Mouse (Mus musculus): ENCODE results near the gene Gm14124. TPM values are rescaled to one million over a fixed set of nuclear protein-coding genes. Genes with fewer than 3 reads are reported as not detected.

The Gm14124 gene
- total and polyA plus RNA-seq, 3 experiments: 5.1 to 10.4 (median 6.5) TPM

DNA sequence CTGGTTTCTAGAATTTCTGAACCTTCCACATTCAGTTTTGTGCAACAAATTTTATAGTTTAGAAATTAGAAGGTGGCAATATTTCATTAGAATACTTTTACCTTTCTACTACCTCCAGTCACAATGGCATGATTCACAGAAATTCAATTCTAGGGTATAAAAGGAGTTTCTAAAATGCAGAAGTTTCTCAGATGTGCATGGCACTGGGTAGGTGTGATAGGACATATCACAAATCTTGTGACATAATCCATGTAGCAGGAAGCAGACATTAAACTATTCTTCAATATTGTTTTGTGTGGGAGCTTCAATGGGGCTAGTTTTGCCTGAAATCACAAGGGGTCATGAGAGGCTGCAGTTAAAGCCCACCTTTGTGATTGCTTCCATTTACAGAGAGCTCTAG lies 58.8 kb downstream of the Gm14124 start:
- Histone ChIP-seq H3K79me2 (replicated peaks; ENCODE audit: control insufficient read depth, extremely low read depth, insufficient read depth, poor library complexity, severe bottlenecking) (peaks cover 46% of the 10 kb centered on the region), H3K4me3 (replicated peaks in 1 of 3; ENCODE audit: low read depth in 2 of 3, low read length in 2 of 3, poor library complexity in 1 of 3) (no peak overlapping the region), H3K36me3 (replicated peaks in 1 of 2; ENCODE audit: control insufficient read depth in 1 of 2, insufficient read depth in 1 of 2, low read length in 1 of 2) (peaks cover 8 to 45% of the 10 kb centered on the region in 2 experiments), H3K4me1 (ENCODE audit: control insufficient read depth in 1 of 2, insufficient read depth in 2 of 2) (peaks cover 0 to 20% of the 10 kb centered on the region in 2 experiments; a peak in 2 of 4 replicates), H3K9me3 (replicated peaks; ENCODE audit: low read length) (peaks cover 13% of the 10 kb centered on the region), H3K9ac (ENCODE audit: insufficient read depth, low read depth) (no peak overlapping the region), H3K27ac (ENCODE audit: insufficient read depth, low read depth) (no peak overlapping the region), H3K27me3 (replicated peaks) (no peaks in the 10 kb centered on the region), H3K4me2 (ENCODE audit: insufficient read depth, low read depth, poor library complexity, severe bottlenecking) (no peak overlapping the region)
- TF ChIP-seq MAZ (IDR thresholded peaks at IDR 0.05; ENCODE audit: low read depth, low read length) (no peak), SMC3 (IDR thresholded peaks at IDR 0.05; ENCODE audit: low read depth, low read length) (no peak), MEF2A (IDR thresholded peaks at IDR 0.05; ENCODE audit: borderline replicate concordance, low read depth, low read length) (no peak), RCOR1 (conservative IDR thresholded peaks at IDR 0.05; ENCODE audit: low read depth, low read length) (no peak), CTCF (conservative IDR thresholded peaks at IDR 0.05 in 1 of 2, IDR thresholded peaks at IDR 0.05 in 1 of 2; ENCODE audit: low read depth in 2 of 2, low read length in 2 of 2) (no peak), EP300 (IDR thresholded peaks at IDR 0.05; ENCODE audit: low read length) (no peak), USF2 (conservative IDR thresholded peaks at IDR 0.05; ENCODE audit: low read depth, low read length) (no peak), ZC3H11A (IDR thresholded peaks at IDR 0.05; ENCODE audit: low read depth, low read length) (no peak), UBTF (IDR thresholded peaks at IDR 0.05; ENCODE audit: low read depth, low read length) (no peak), MXI1 (IDR thresholded peaks at IDR 0.05; ENCODE audit: low read depth, low read length) (no peak), ELF1 (IDR thresholded peaks at IDR 0.05; ENCODE audit: low read depth, low read length) (no peak), SIN3A (IDR thresholded peaks at IDR 0.05; ENCODE audit: low read length) (no peak), IRF4 (IDR thresholded peaks at IDR 0.05; ENCODE audit: low read depth, low read length) (no peak), RAD21 (IDR thresholded peaks at IDR 0.05; ENCODE audit: low read depth, low read length) (no peak), NELFE (IDR thresholded peaks at IDR 0.05; ENCODE audit: low read depth, low read length) (no peak), BHLHE40 (IDR thresholded peaks at IDR 0.05; ENCODE audit: low read depth, low read length) (no peak), POLR2AphosphoS2 (IDR thresholded peaks at IDR 0.05; ENCODE audit: low read depth, low read length) (no peak), MAX (IDR thresholded peaks at IDR 0.05; ENCODE audit: low read length) (no peak), ZKSCAN1 (IDR thresholded peaks at IDR 0.05; ENCODE audit: borderline replicate concordance, low read depth, low read length) (no peak)
- dilution Hi-C loops (cut with MboI; ENCODE audit: extremely low pct_ligation_motif_present, extremely low pct_unique_long_range_greater_than_20kb, low sequenced_read_pairs): no loop called here
- in situ Hi-C loops (cut with MboI; ENCODE audit: low pct_ligation_motif_present, low pct_unique_long_range_greater_than_20kb, low sequenced_read_pairs): no loop called here
- DNase-seq (ENCODE audit: extremely low read depth): no peak

DNA sequence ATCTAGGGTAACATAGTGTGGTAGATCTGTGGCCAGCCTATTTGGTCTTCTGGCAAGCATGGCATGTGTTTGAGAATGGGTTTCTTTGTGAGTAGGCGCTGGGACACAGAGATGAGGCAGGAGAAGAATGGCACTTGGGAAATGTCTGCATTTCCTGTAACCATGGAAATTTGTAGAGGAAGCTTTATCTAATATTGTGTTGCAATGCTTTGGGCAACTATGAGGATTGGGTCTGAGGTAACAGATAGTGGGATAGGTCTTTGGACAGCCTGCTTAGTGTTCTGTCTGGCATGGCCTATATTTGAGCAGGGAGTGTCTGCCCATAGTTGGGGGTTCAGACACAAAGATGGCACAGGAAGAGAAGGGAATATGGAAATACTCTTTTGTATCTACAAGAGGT lies 61.7 kb downstream of the Gm14124 start:
- Histone ChIP-seq H3K9ac (ENCODE audit: insufficient read depth, low read depth) (no peak overlapping the region), H3K36me3 (replicated peaks in 1 of 2; ENCODE audit: control insufficient read depth in 1 of 2, insufficient read depth in 1 of 2, low read length in 1 of 2) (peaks cover 8 to 57% of the 10 kb centered on the region in 2 experiments), H3K27me3 (replicated peaks) (no peaks in the 10 kb centered on the region), H3K79me2 (replicated peaks; ENCODE audit: control insufficient read depth, extremely low read depth, insufficient read depth, poor library complexity, severe bottlenecking) (peaks cover 37% of the 10 kb centered on the region), H3K9me3 (replicated peaks; ENCODE audit: low read length) (peaks cover 17% of the 10 kb centered on the region), H3K27ac (ENCODE audit: insufficient read depth, low read depth) (no peak overlapping the region), H3K4me2 (ENCODE audit: insufficient read depth, low read depth, poor library complexity, severe bottlenecking) (no peak overlapping the region), H3K4me3 (replicated peaks in 1 of 3; ENCODE audit: low read depth in 2 of 3, low read length in 2 of 3, poor library complexity in 1 of 3) (no peak overlapping the region), H3K4me1 (ENCODE audit: control insufficient read depth in 1 of 2, insufficient read depth in 2 of 2) (peaks cover 0 to 28% of the 10 kb centered on the region in 2 experiments; a peak in 2 of 4 replicates)
- TF ChIP-seq CHD2 (IDR thresholded peaks at IDR 0.05; ENCODE audit: low read length) (no peak), TCF12 (IDR thresholded peaks at IDR 0.05; ENCODE audit: low read depth, low read length) (no peak), MAFK (IDR thresholded peaks at IDR 0.05; ENCODE audit: insufficient replicate concordance, low read length) (no peak), PAX5 (IDR thresholded peaks at IDR 0.05; ENCODE audit: low read length) (no peak), CTCF (conservative IDR thresholded peaks at IDR 0.05 in 1 of 2, IDR thresholded peaks at IDR 0.05 in 1 of 2; ENCODE audit: low read depth in 2 of 2, low read length in 2 of 2) (no peak), CHD1 (IDR thresholded peaks at IDR 0.05; ENCODE audit: low read depth, low read length) (no peak), ETS1 (conservative IDR thresholded peaks at IDR 0.05; ENCODE audit: low read depth, low read length) (no peak), USF1 (IDR thresholded peaks at IDR 0.05; ENCODE audit: low read depth, low read length) (no peak)
- in situ Hi-C loops (cut with MboI; ENCODE audit: low pct_ligation_motif_present, low pct_unique_long_range_greater_than_20kb, low sequenced_read_pairs) (no loop called here), dilution Hi-C loops (cut with MboI; ENCODE audit: extremely low pct_ligation_motif_present, extremely low pct_unique_long_range_greater_than_20kb, low sequenced_read_pairs) (no loop called here)
- no peak for DNase-seq (ENCODE audit: extremely low read depth)

Measured in CH12.LX (cell line).